Mouse (Mus musculus) kidney, adult 10 weeks (tissue): ENCODE measurements around the gene Knstrn. TPM values are rescaled to one million over a fixed set of nuclear protein-coding genes. Genes with fewer than 3 reads are reported as not detected.

Experiments used
- polyA plus RNA-seq: library from polyadenylated mRNA; stranded (reverse); fragments of 350-450 nt; fragmentation: Illumina TruSeq; extraction: RNeasy Lipid Tissue Mini Kit (QIAGEN cat#74804); gene quantifications from one replicate; pipeline ENCODE4 v1.2.3, GENCODE M21; 2014; ENCODE audit warnings: low read depth, low replicate concordance

The Knstrn gene
- polyA plus RNA-seq: 0.69 TPM

GRCm38 (mm10) chr2:118813981-118814836 lies at the start of gene Knstrn:
Knstrn (plus strand) TSS chr2:118814003.

GRCm38 (mm10) chr2:118772158-118772874 lies 41.5 kb upstream of the Knstrn start, which contains the start of gene Phgr1:
Phgr1 (plus strand) TSS chr2:118772769.

GRCm38 (mm10) chr2:118779504-118780480 lies 34.0 kb upstream of the Knstrn start, which contains the start of gene Disp2:
Disp2 (plus strand) TSS chr2:118779719.

GRCm38 (mm10) chr2:118861454-118862339 lies 47.9 kb downstream of the Knstrn start, which contains the start of gene Ivd:
Ivd (plus strand) TSS chr2:118861954.

GRCm38 (mm10) chr2:118899981-118900825 lies 86.4 kb downstream of the Knstrn start, which contains the start of gene Bahd1:
Bahd1 (plus strand) TSS chr2:118900377.

Other genes starting within 250 kb of the Knstrn start
- 1.4 TPM for gene Bub1b, start 215.8 kb upstream of the Knstrn start, polyA plus RNA-seq
- gene Pak6, start 150.7 kb upstream of the Knstrn start, polyA plus RNA-seq: 3.0 TPM
- gene Ankrd63, start 110.0 kb upstream of the Knstrn start, polyA plus RNA-seq: not detected
- gene Plcb2, start 85.6 kb upstream of the Knstrn start, polyA plus RNA-seq: 0.44 TPM
- 18.8 TPM for gene Inafm2, start 68.2 kb upstream of the Knstrn start, polyA plus RNA-seq
- 1.1 TPM for gene Ccdc9b, start 51.3 kb upstream of the Knstrn start, polyA plus RNA-seq
- not detected for gene Phgr1, start 41.2 kb upstream of the Knstrn start, polyA plus RNA-seq
- gene Disp2, start 34.3 kb upstream of the Knstrn start, polyA plus RNA-seq: not detected
- 94.4 TPM for gene Ivd, start 48.0 kb downstream of the Knstrn start, polyA plus RNA-seq
- 3.3 TPM for gene Bahd1, start 86.4 kb downstream of the Knstrn start, polyA plus RNA-seq
- gene Chst14, start 112.5 kb downstream of the Knstrn start, polyA plus RNA-seq: 1.2 TPM
- gene Ccdc32, start 215.4 kb downstream of the Knstrn start, polyA plus RNA-seq: 11.6 TPM
- gene Rpusd2, start 220.8 kb downstream of the Knstrn start, polyA plus RNA-seq: 3.2 TPM
- 0.20 TPM for gene Knl1, start 233.1 kb downstream of the Knstrn start, polyA plus RNA-seq